Mouse (Mus musculus) olfactory bulb, adult 2 months (tissue): Measurements from ENCODE around the gene Zdhhc4. TPM values are rescaled to one million over a fixed set of nuclear protein-coding genes. Genes with fewer than 3 reads are reported as not detected.

ENCODE experiments used
- H3K27ac ChIP-seq: fragments of 200-500 bp; 2 replicates; pipeline ENCODE4 v1.5.1; 2012; ENCODE audit warnings: low read depth, low read length; ENCODE audit not compliant: insufficient read depth
- H3K4me1 ChIP-seq: fragments of 200-500 bp; 2 replicates; pipeline ENCODE4 v1.6.1; 2012; ENCODE audit warnings: low read length; ENCODE audit not compliant: control insufficient read depth, insufficient read depth
- H3K4me3 ChIP-seq: fragments of 200-500 bp; 2 replicates; pipeline ENCODE4 v1.5.1; 2012; ENCODE audit warnings: mild to moderate bottlenecking, low read depth, low read length, moderate library complexity; ENCODE audit not compliant: insufficient read depth
- CTCF ChIP-seq: fragments of 200-500 bp; IDR thresholded peaks from 2 replicates; pipeline ENCODE4 v1.5.1; 2012; ENCODE audit warnings: low read depth, mild to moderate bottlenecking, low read length, moderate library complexity; ENCODE audit not compliant: insufficient read depth
- POLR2A ChIP-seq: fragments of 200-500 bp; IDR thresholded peaks from 2 replicates; pipeline ENCODE4 v1.6.1; 2012; ENCODE audit warnings: mild to moderate bottlenecking, low read depth, low read length, moderate library complexity; ENCODE audit not compliant: insufficient read depth
- WGBS: fragments of 180-500 bp; shearing (Covaris S2); methylation state at CpG from one replicate; pipeline ENCODE4 v1.1.7; 2018; 5-methylcytosine and 5-hydroxymethylcytosine counted together
- polyA plus RNA-seq: library from polyadenylated mRNA; stranded (reverse); fragments of >200 nt; gene quantifications from 2 replicates; pipeline ENCODE4 v1.2.4, GENCODE M21; 2012; ENCODE audit warnings: low replicate concordance; ENCODE audit not compliant: missing spikeins, insufficient read depth, insufficient read length

Gene Zdhhc4
- polyA plus RNA-seq, 1 experiment = not detected

- 67% methylated on average over 6 of the region's 6 CpGs for WGBS
- no peaks in the 10 kb centered on the region for H3K4me1 ChIP-seq
These were observed 7.5 kb upstream of the Zdhhc4 start for GRCm38 (mm10) chr5:143336559-143336958.

GRCm38 (mm10) chr5:143335089-143335460 is 6.0 kb upstream of the Zdhhc4 start:
- WGBS = 73% methylated on average over 7 of the region's 7 CpGs
- H3K4me3 ChIP-seq = no peak overlapping the region
- H3K27ac ChIP-seq = no peak overlapping the region
- no peaks in the 10 kb centered on the region; the same call in 1 of the 2 replicates for H3K4me1 ChIP-seq
- TF ChIP-seq CTCF (no peak), POLR2A (no peak)

More at GRCm38 (mm10) chr5:143336559-143336958, 7.5 kb upstream of the Zdhhc4 start:
- H3K4me3 ChIP-seq = no peak overlapping the region
- H3K27ac ChIP-seq = no peak overlapping the region
- TF ChIP-seq CTCF (no peak), POLR2A (no peak)

GRCm38 (mm10) chr5:143334418-143335088 is 5.5 kb upstream of the Zdhhc4 start:
- H3K4me1 ChIP-seq = no peaks in the 10 kb centered on the region; the same call in 1 of the 2 replicates
- 52% methylated on average over 14 of the region's 14 CpGs for WGBS
- H3K4me3 ChIP-seq = no peak overlapping the region
- no peak overlapping the region for H3K27ac ChIP-seq
- TF ChIP-seq CTCF = no peak
- no peak for TF ChIP-seq POLR2A

GRCm38 (mm10) chr5:143333872-143334271 is 4.8 kb upstream of the Zdhhc4 start:
- no peaks in the 10 kb centered on the region; the same call in 1 of the 2 replicates for H3K4me1 ChIP-seq
- TF ChIP-seq POLR2A (no peak), CTCF (no peak)
- H3K27ac ChIP-seq = no peak overlapping the region
- no peak overlapping the region for H3K4me3 ChIP-seq
- under 1% methylated on average over 5 of the region's 5 CpGs for WGBS

GRCm38 (mm10) chr5:143317288-143317610 is 11.8 kb downstream of the Zdhhc4 start:
- H3K4me1 ChIP-seq = peaks cover 10% of the 10 kb centered on the region
- WGBS = 78% methylated on average over 8 of the region's 8 CpGs

GRCm38 (mm10) chr5:143316605-143317287 is 12.3 kb downstream of the Zdhhc4 start:
- 75% methylated on average over 5 of the region's 5 CpGs for WGBS
- no peak overlapping the region for H3K4me3 ChIP-seq
- TF ChIP-seq POLR2A = no peak
- TF ChIP-seq CTCF = no peak
- H3K27ac ChIP-seq = no peak overlapping the region
- H3K4me1 ChIP-seq = peaks cover 12% of the 10 kb centered on the region

More at GRCm38 (mm10) chr5:143317288-143317610, 11.8 kb downstream of the Zdhhc4 start:
- Histone ChIP-seq H3K27ac (no peak overlapping the region), H3K4me3 (no peak overlapping the region)
- no peak for TF ChIP-seq CTCF
- no peak for TF ChIP-seq POLR2A

- Histone ChIP-seq H3K4me3 (no peak overlapping the region), H3K4me1 (peaks cover 15% of the 10 kb centered on the region), H3K27ac (no peak overlapping the region)
- whole genome bisulfite sequencing = 20% methylated on average over 8 of the region's 8 CpGs
- TF ChIP-seq CTCF = no peak
- no peak; the same call in 1 of the 2 replicates for TF ChIP-seq POLR2A
These were observed 13.6 kb downstream of the Zdhhc4 start for GRCm38 (mm10) chr5:143315514-143315888.

GRCm38 (mm10) chr5:143314730-143315513 is 14.1 kb downstream of the Zdhhc4 start, which contains the start of gene E130309D02Rik:
Gene E130309D02Rik, minus strand, starts transcription at chr5:143315360.
- under 1% methylated on average over 101 of the region's 101 CpGs for WGBS
- Histone ChIP-seq H3K4me3 (peak within 1 kb of the TSS; percentile 82), H3K27ac (peak within 1 kb of the TSS; percentile 54), H3K4me1 (peaks cover 15% of the 10 kb centered on the region)
- TF ChIP-seq CTCF = peak; percentile 96
- peak; percentile 84 for TF ChIP-seq POLR2A

- TF ChIP-seq POLR2A (no peak), CTCF (no peak)
- WGBS = 3% methylated on average over 16 of the region's 16 CpGs
- peaks cover 15% of the 10 kb centered on the region for H3K4me1 ChIP-seq
- H3K4me3 ChIP-seq = peak overlapping the region; percentile 82
- H3K27ac ChIP-seq = no peak overlapping the region
These were observed 14.8 kb downstream of the Zdhhc4 start for GRCm38 (mm10) chr5:143314183-143314729.
